Mouse (Mus musculus): ENCODE results near the gene Abca2. TPM values are rescaled to one million over a fixed set of nuclear protein-coding genes. Genes with fewer than 3 reads are reported as not detected.
"Not testable (repeated sequence)": the region's sequence is repeated elsewhere in the genome, so short reads cannot be mapped to it uniquely, and the experiment has no call there.

The Abca2 gene
- total RNA-seq (2021), result 10 to 100 TPM; 30.4 to 34.3 TPM
- long read RNA-seq, experiment 1, partial matches to known transcripts, result 7 of 7 reads
- long read RNA-seq, experiment 1, other reads (novel, unspliced or antisense), result 0 of 7 reads
- long read RNA-seq, experiment 2, partial matches to known transcripts, result 13 of 15 reads
- long read RNA-seq, experiment 2, other reads (novel, unspliced or antisense), result 2 of 15 reads

- peak; percentile 84 to 88 for DNase-seq (ENCODE audit: low spot score in 2 of 2)
Measured at GRCm38 (mm10) chr2:25428442-25429236, at the start of gene Abca2. Gene Abca2, plus strand, starts transcription at chr2:25428703.

GRCm38 (mm10) chr2:25384492-25384891 is 44.0 kb upstream of the Abca2 start:
- DNase-seq (ENCODE audit: low spot score in 2 of 2), result no peak

GRCm38 (mm10) chr2:25391266-25391665 is 37.2 kb upstream of the Abca2 start:
- no peak for DNase-seq (ENCODE audit: low spot score in 2 of 2)

- DNase-seq (ENCODE audit: low spot score in 2 of 2), result no peak
Measured at GRCm38 (mm10) chr2:25394281-25395221, 34.0 kb upstream of the Abca2 start.

GRCm38 (mm10) chr2:25395721-25396596 is 32.5 kb upstream of the Abca2 start, which contains the start of gene Entpd2:
Gene Entpd2, plus strand, starts transcription at chr2:25395874.
- DNase-seq (ENCODE audit: low spot score in 2 of 2), result no peak

- no peak for DNase-seq (ENCODE audit: low spot score in 2 of 2)
Measured at GRCm38 (mm10) chr2:25396597-25396983, 31.9 kb upstream of the Abca2 start.

- DNase-seq (ENCODE audit: low spot score in 2 of 2), result no peak
Measured at GRCm38 (mm10) chr2:25397010-25397409, 31.5 kb upstream of the Abca2 start.

GRCm38 (mm10) chr2:25398065-25398464 is 30.4 kb upstream of the Abca2 start:
- DNase-seq (ENCODE audit: low spot score in 2 of 2), result no peak

GRCm38 (mm10) chr2:25399051-25399450 is 29.5 kb upstream of the Abca2 start, which contains the start of gene Npdc1:
Gene Npdc1, plus strand, starts transcription at chr2:25399351.
- DNase-seq (ENCODE audit: low spot score in 2 of 2), result no peak

- DNase-seq (ENCODE audit: low spot score in 2 of 2), result no peak
Measured at GRCm38 (mm10) chr2:25400291-25400690, 28.2 kb upstream of the Abca2 start.

- no peak for DNase-seq (ENCODE audit: low spot score in 2 of 2)
Measured at GRCm38 (mm10) chr2:25400764-25401163, 27.7 kb upstream of the Abca2 start.

GRCm38 (mm10) chr2:25402377-25402971 is 26.0 kb upstream of the Abca2 start:
- DNase-seq (ENCODE audit: low spot score in 2 of 2), result peak in 1 of 2 experiments; percentile 68

GRCm38 (mm10) chr2:25402972-25403601 is 25.4 kb upstream of the Abca2 start:
- peak in 1 of 2 experiments; percentile 43 for DNase-seq (ENCODE audit: low spot score in 2 of 2)

- no peak for DNase-seq (ENCODE audit: low spot score in 2 of 2)
Measured at GRCm38 (mm10) chr2:25403994-25404393, 24.5 kb upstream of the Abca2 start.

GRCm38 (mm10) chr2:25408908-25409307 is 19.6 kb upstream of the Abca2 start:
- no peak for DNase-seq (ENCODE audit: low spot score in 2 of 2)

- DNase-seq (ENCODE audit: low spot score in 2 of 2), result not testable (repeated sequence)
Measured at GRCm38 (mm10) chr2:25413436-25413835, 15.1 kb upstream of the Abca2 start.

GRCm38 (mm10) chr2:25417426-25417825 is 11.1 kb upstream of the Abca2 start:
- DNase-seq (ENCODE audit: low spot score in 2 of 2), result no peak

- DNase-seq (ENCODE audit: low spot score in 2 of 2), result no peak
Measured at GRCm38 (mm10) chr2:25421896-25422295, 6.6 kb upstream of the Abca2 start.

GRCm38 (mm10) chr2:25422587-25423410 is 5.7 kb upstream of the Abca2 start, which contains the start of gene Fut7:
Gene Fut7, plus strand, starts transcription at chr2:25423267.
- no peak for DNase-seq (ENCODE audit: low spot score in 2 of 2)
